Mouse (Mus musculus): Measurements from ENCODE around the gene Vmn1r178.
"Not testable (repeated sequence)": the region's sequence is repeated elsewhere in the genome, so short reads cannot be mapped to it uniquely, and the experiment has no call there.

Gene Vmn1r178

DNA sequence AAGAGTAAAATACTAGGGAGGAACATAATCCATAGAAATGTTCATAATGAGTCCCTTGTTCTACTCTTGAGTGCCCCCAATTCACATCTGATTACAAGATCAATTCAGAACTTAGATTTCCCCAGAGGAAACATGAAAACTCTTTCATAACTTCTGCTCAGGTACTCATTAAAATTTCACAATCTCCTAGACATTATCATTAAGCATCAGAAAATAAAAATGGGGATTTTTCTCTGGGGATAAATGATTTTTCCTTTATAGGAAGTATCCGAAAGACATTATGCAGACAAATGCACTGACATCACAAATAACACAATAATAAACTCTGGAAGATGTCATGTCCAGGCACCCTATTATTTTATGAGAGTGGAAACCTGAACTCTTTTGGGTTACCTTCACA is at the start of gene Vmn1r178:
TSS of gene Vmn1r178 (plus strand) at position 301 of the 400 bp plus-strand sequence.
- no peak for DNase-seq (ENCODE audit: low spot score)

DNA sequence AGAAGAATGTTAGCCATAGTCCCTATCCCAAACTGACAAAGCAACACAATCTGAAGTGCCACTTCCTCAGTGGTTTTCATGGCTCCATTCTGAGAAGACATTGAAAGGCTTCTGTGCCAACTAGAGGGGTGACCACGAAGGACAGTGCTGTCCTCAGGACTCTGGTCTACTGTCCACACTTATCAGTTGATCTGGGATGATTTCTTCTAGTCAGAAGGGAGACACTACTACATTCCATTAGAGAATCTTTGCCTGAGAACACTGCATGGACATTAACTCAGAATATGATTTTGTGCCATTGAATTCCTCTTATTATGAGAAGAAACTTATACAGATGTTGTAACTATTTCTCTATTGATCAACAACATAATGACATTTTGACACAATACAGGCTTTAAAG is 25.5 kb upstream of the Vmn1r178 start, which contains the start of gene Vmn1r177:
TSS of gene Vmn1r177 (minus strand) at position 101 of the 400 bp plus-strand sequence.
- DNase-seq (ENCODE audit: low spot score) = not testable (repeated sequence)

DNA sequence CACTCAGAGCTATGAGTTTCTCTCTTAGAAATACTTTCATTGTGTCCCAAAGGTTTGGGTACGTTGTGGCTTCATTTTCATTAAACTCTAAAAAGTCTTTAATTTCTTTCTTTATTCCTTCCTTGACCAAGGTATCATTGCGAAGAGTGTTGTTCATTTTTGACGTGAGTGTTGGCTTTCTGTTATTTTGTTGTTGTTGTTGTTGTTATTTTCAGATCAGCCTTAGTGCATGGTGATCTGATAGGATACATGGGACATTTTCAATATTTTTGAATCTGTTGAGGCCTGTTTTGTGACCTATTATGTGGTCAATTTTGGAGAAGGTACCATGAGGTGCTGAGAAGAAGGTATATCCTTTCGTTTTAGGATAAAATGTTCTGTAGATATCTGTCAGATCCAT is 14.9 kb upstream of the Vmn1r178 start:
- not testable (repeated sequence) for DNase-seq (ENCODE audit: low spot score)

DNA sequence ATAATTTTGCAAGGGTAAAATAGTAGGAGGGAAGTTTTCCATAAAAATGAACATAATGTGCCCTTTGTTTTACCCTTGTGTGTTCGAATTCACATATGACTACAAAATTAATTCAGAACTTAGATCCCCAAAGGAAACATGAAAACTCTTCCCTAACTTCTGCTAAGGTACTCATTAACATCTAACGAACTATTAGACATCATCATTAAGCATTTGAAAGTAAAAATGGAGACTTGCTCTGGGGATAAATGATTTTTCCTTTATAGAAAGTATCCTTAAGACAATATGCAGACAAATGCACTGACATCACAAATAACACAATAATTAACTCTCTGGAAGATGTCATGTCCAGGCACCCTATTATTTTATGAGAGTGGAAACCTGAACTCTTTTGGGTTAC is 34.9 kb downstream of the Vmn1r178 start, which contains the start of gene Vmn1r179:
TSS of gene Vmn1r179 (plus strand) at position 301 of the 400 bp plus-strand sequence.
- no peak for DNase-seq (ENCODE audit: low spot score)

All from testis, postnatal 14 days (tissue).